Mouse (Mus musculus) kidney, embryonic 14.5 days (tissue): Measurements from ENCODE around the gene Lig1. TPM values are rescaled to one million over a fixed set of nuclear protein-coding genes. Genes with fewer than 3 reads are reported as not detected.

ENCODE experiments used
- ATAC-seq: fragments of 200-750 bp; cut with Nextera tagmentation; 2 replicates; pipeline ENCODE4 v1.8.0; 2017; ENCODE audit warnings: moderate number of reproducible peaks, mild to moderate bottlenecking, moderate TSS enrichment, moderate library complexity; ENCODE audit not compliant: low FRiP score, low TSS enrichment
- H3K27ac ChIP-seq: fragments of 300-500 bp; sonication (generic); 2 replicates; pipeline ENCODE4 v1.5.1; 2014; ENCODE audit warnings: low read depth, mild to moderate bottlenecking, low read length, moderate library complexity, mixed read lengths
- H3K27me3 ChIP-seq: fragments of 300-500 bp; sonication (generic); 2 replicates; pipeline ENCODE4 v1.6.1; 2014; ENCODE audit warnings: mild to moderate bottlenecking, low read length; ENCODE audit not compliant: control insufficient read depth, insufficient read depth
- H3K36me3 ChIP-seq: fragments of 300-500 bp; sonication (generic); 2 replicates; pipeline ENCODE4 v1.6.1; 2014; ENCODE audit warnings: low read length, mixed read lengths; ENCODE audit not compliant: control insufficient read depth, insufficient read depth
- H3K4me1 ChIP-seq: fragments of 300-500 bp; sonication (generic); 2 replicates; pipeline ENCODE4 v1.6.1; 2014; ENCODE audit warnings: low read length, mixed read lengths; ENCODE audit not compliant: control insufficient read depth, insufficient read depth
- H3K4me2 ChIP-seq: fragments of 300-500 bp; sonication (generic); replicated peaks from 2 replicates; pipeline ENCODE4 v1.6.1; 2014; ENCODE audit warnings: low read depth, mild to moderate bottlenecking, low read length
- H3K4me3 ChIP-seq: fragments of 300-500 bp; sonication (generic); 2 replicates; pipeline ENCODE4 v1.5.1; 2014; ENCODE audit warnings: mild to moderate bottlenecking, low read length
- H3K9ac ChIP-seq: fragments of 300-500 bp; sonication (generic); 2 replicates; pipeline ENCODE4 v1.6.1; 2014; ENCODE audit warnings: low read depth, mild to moderate bottlenecking, low read length, moderate library complexity
- H3K9me3 ChIP-seq: fragments of 300-500 bp; sonication (generic); 2 replicates; pipeline ENCODE4 v1.6.1; 2016; ENCODE audit warnings: low read length; ENCODE audit not compliant: control insufficient read depth
- WGBS: fragments of 180-500 bp; shearing (Covaris S2); extraction: QIAGEN DNeasy Blood & Tissue Kit; methylation state at CpG from one replicate; pipeline ENCODE4 v1.1.7; 2014; 5-methylcytosine and 5-hydroxymethylcytosine counted together
- polyA plus RNA-seq: library from polyadenylated mRNA; unstranded; fragments of >200 nt; fragmentation: Nextera tagmentation; extraction: Ambion mirVana; gene quantifications from 2 replicates; pipeline ENCODE4 v1.2.1, GENCODE M21; 2014

The Lig1 gene
- 120 and 129 TPM in 2 replicates for polyA plus RNA-seq

- 97% methylated on average over 16 of the region's 16 CpGs for WGBS
- ATAC-seq = no peak
- Histone ChIP-seq H3K27ac (peak within 1 kb of the TSS; percentile 78; the same call in 1 of the 2 replicates), H3K9me3 (no peaks in the 10 kb centered on the region), H3K4me1 (no peaks in the 10 kb centered on the region), H3K4me2 (peak within 1 kb of the TSS; percentile 61), H3K9ac (peak within 1 kb of the TSS; percentile 67), H3K36me3 (peaks cover 17% of the 10 kb centered on the region), H3K27me3 (no peaks in the 10 kb centered on the region), H3K4me3 (peak within 1 kb of the TSS; percentile 65)
These were observed at the start of gene Lig1 for GRCm38 (mm10) chr7:13277081-13277480. Gene Lig1, plus strand, starts transcription at chr7:13277283.

GRCm38 (mm10) chr7:13260746-13261700 is 16.1 kb upstream of the Lig1 start:
- peak; percentile 60; the same call in 1 of the 2 replicates for ATAC-seq
- H3K9ac ChIP-seq = no peak overlapping the region
- H3K27ac ChIP-seq = no peak overlapping the region
- no peaks in the 10 kb centered on the region for H3K9me3 ChIP-seq
- H3K4me3 ChIP-seq = no peak overlapping the region
- H3K4me1 ChIP-seq = no peaks in the 10 kb centered on the region
- H3K36me3 ChIP-seq = no peaks in the 10 kb centered on the region
- WGBS = 54% methylated on average over 50 of the region's 50 CpGs
- no peaks in the 10 kb centered on the region for H3K27me3 ChIP-seq
- H3K4me2 ChIP-seq = no peak overlapping the region; the same call in 1 of the 2 replicates

GRCm38 (mm10) chr7:13263851-13264250 is 13.2 kb upstream of the Lig1 start:
- Histone ChIP-seq H3K4me2 (no peak overlapping the region), H3K27me3 (no peaks in the 10 kb centered on the region), H3K9ac (no peak overlapping the region), H3K4me3 (no peak overlapping the region), H3K27ac (no peak overlapping the region), H3K9me3 (no peaks in the 10 kb centered on the region), H3K36me3 (no peaks in the 10 kb centered on the region), H3K4me1 (no peaks in the 10 kb centered on the region)
- no peak for ATAC-seq
- 89% methylated on average over 5 of the region's 5 CpGs for WGBS

GRCm38 (mm10) chr7:13264396-13264795 is 12.7 kb upstream of the Lig1 start:
- no peak overlapping the region for H3K4me3 ChIP-seq
- no peak overlapping the region for H3K4me2 ChIP-seq
- no peaks in the 10 kb centered on the region for H3K4me1 ChIP-seq
- no peak for ATAC-seq
- H3K9ac ChIP-seq = no peak overlapping the region
- no peak overlapping the region for H3K27ac ChIP-seq
- no peaks in the 10 kb centered on the region for H3K36me3 ChIP-seq
- no peaks in the 10 kb centered on the region for H3K9me3 ChIP-seq
- no peaks in the 10 kb centered on the region for H3K27me3 ChIP-seq
- 67% methylated on average over 2 of the region's 2 CpGs for WGBS

- Histone ChIP-seq H3K4me3 (no peak overlapping the region), H3K9me3 (no peaks in the 10 kb centered on the region), H3K27me3 (no peaks in the 10 kb centered on the region), H3K27ac (no peak overlapping the region), H3K4me2 (no peak overlapping the region), H3K9ac (no peak overlapping the region), H3K36me3 (no peaks in the 10 kb centered on the region), H3K4me1 (no peaks in the 10 kb centered on the region)
- 94% methylated on average over 4 of the region's 4 CpGs for WGBS
- no peak for ATAC-seq
These were observed 8.3 kb upstream of the Lig1 start for GRCm38 (mm10) chr7:13268749-13269260.

GRCm38 (mm10) chr7:13269394-13269793 is 7.7 kb upstream of the Lig1 start:
- Histone ChIP-seq H3K36me3 (0 out of 2 replicates have a peak, but pooled peaks cover 2% of the 10 kb centered on the region), H3K4me2 (no peak overlapping the region), H3K4me3 (no peak overlapping the region), H3K9ac (no peak overlapping the region), H3K9me3 (no peaks in the 10 kb centered on the region), H3K27me3 (no peaks in the 10 kb centered on the region), H3K27ac (no peak overlapping the region), H3K4me1 (no peaks in the 10 kb centered on the region)
- 0 out of 2 replicates have a peak, but pooled peaks have one; percentile 16 for ATAC-seq
- WGBS = 83% methylated on average over 11 of the region's 11 CpGs

GRCm38 (mm10) chr7:13271704-13272103 is 5.4 kb upstream of the Lig1 start:
- WGBS = 90% methylated on average over 1 of the region's 1 CpGs
- Histone ChIP-seq H3K9ac (no peak overlapping the region), H3K27ac (no peak overlapping the region), H3K4me2 (no peak overlapping the region), H3K9me3 (no peaks in the 10 kb centered on the region), H3K4me1 (no peaks in the 10 kb centered on the region), H3K27me3 (no peaks in the 10 kb centered on the region), H3K36me3 (peaks cover 13% of the 10 kb centered on the region), H3K4me3 (no peak overlapping the region)
- ATAC-seq = no peak

GRCm38 (mm10) chr7:13277833-13278232 is 750 bp downstream of the Lig1 start:
- Histone ChIP-seq H3K9me3 (no peaks in the 10 kb centered on the region), H3K4me1 (no peaks in the 10 kb centered on the region), H3K36me3 (peaks cover 24% of the 10 kb centered on the region), H3K27me3 (no peaks in the 10 kb centered on the region), H3K27ac (peak overlapping the region; percentile 78; the same call in 1 of the 2 replicates), H3K9ac (peak overlapping the region; percentile 67), H3K4me2 (peak overlapping the region; percentile 61), H3K4me3 (peak overlapping the region; percentile 65)
- ATAC-seq = no peak
- 30% methylated on average over 2 of the region's 2 CpGs for WGBS
